Mouse (Mus musculus) lung, embryonic 16.5 days (tissue): ENCODE results near the gene Tnfaip2. TPM values are rescaled to one million over a fixed set of nuclear protein-coding genes. Genes with fewer than 3 reads are reported as not detected.

Experiments used
- ATAC-seq: fragments of 200-750 bp; cut with Nextera tagmentation; 2 replicates; pipeline ENCODE4 v1.8.0; 2017; ENCODE audit warnings: low read depth, mild to moderate bottlenecking, moderate library complexity
- H3K27ac ChIP-seq: fragments of 300-500 bp; sonication (generic); 2 replicates; pipeline ENCODE4 v1.5.1; 2014; ENCODE audit warnings: mild to moderate bottlenecking, control low read depth, low read length
- H3K27me3 ChIP-seq: fragments of 300-500 bp; sonication (generic); 2 replicates; pipeline ENCODE4 v1.6.1; 2014; ENCODE audit warnings: low read depth, low read length, mixed read lengths; ENCODE audit not compliant: control insufficient read depth, insufficient read depth
- H3K36me3 ChIP-seq: fragments of 300-500 bp; sonication (generic); 2 replicates; pipeline ENCODE4 v1.6.1; 2014; ENCODE audit warnings: low read length; ENCODE audit not compliant: control insufficient read depth, insufficient read depth
- H3K4me1 ChIP-seq: fragments of 300-500 bp; sonication (generic); replicated peaks from 2 replicates; pipeline ENCODE4 v1.6.1; 2014; ENCODE audit warnings: low read length, mixed read lengths; ENCODE audit not compliant: control insufficient read depth, insufficient read depth
- H3K4me2 ChIP-seq: fragments of 300-500 bp; sonication (generic); 2 replicates; pipeline ENCODE4 v1.6.1; 2014; ENCODE audit warnings: low read depth, low read length, control low read depth
- H3K4me3 ChIP-seq: fragments of 300-500 bp; sonication (generic); 2 replicates; pipeline ENCODE4 v1.5.1; 2014; ENCODE audit warnings: mild to moderate bottlenecking, low read length, control low read depth
- H3K9ac ChIP-seq: fragments of 300-500 bp; sonication (generic); 2 replicates; pipeline ENCODE4 v1.6.1; 2014; ENCODE audit warnings: low read length, control low read depth
- H3K9me3 ChIP-seq: fragments of 300-500 bp; sonication (generic); 2 replicates; pipeline ENCODE4 v1.6.1; 2016; ENCODE audit warnings: low read length; ENCODE audit not compliant: control insufficient read depth
- WGBS: fragments of 180-500 bp; shearing (Covaris S2); extraction: QIAGEN DNeasy Blood & Tissue Kit; methylation state at CpG from one replicate; pipeline ENCODE4 v1.1.7; 2014; 5-methylcytosine and 5-hydroxymethylcytosine counted together
- polyA plus RNA-seq: library from polyadenylated mRNA; unstranded; fragments of >200 nt; fragmentation: Nextera tagmentation; extraction: Ambion mirVana; gene quantifications from 2 replicates; pipeline ENCODE4 v1.2.1, GENCODE M21; 2015

The Tnfaip2 gene
- polyA plus RNA-seq, 1 experiment from 2014 or later, result 6.9 TPM

DNA sequence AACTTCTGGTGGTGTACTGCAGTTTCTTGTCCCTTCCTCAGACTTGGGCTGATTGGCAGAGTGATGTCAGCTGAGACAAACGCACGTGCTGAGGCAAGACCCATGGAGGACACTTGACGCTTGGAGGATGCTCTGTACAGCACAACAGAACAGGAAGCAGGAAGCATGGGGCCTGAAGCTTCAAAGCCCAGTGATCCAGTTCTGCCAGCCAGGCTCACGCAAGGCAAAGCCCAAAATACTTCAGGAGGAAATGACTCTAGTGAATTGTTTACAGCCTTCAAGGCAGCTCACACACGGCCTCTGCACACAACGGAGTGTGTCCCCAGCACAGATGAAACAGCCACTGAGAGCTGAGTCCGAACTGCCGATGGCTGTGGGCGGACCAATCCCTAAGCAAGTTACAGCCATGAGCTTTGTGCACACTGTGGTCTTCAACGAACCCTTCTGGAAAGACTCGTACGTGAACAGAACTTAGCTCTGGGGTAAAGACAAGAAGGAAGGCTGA lies 60.8 kb downstream of the Tnfaip2 start:
- peaks cover 2% of the 10 kb centered on the region; the same call in 1 of the 2 replicates for H3K4me1 ChIP-seq
- no peak overlapping the region for H3K9ac ChIP-seq
- H3K27me3 ChIP-seq, result no peaks in the 10 kb centered on the region
- ATAC-seq, result no peak; the same call in 1 of the 2 replicates
- no peak overlapping the region for H3K4me3 ChIP-seq
- no peak overlapping the region for H3K4me2 ChIP-seq
- H3K36me3 ChIP-seq, result no peaks in the 10 kb centered on the region
- H3K9me3 ChIP-seq, result no peaks in the 10 kb centered on the region
- WGBS, result 61% methylated on average over 12 of the region's 12 CpGs
- H3K27ac ChIP-seq, result 0 out of 2 replicates have a peak overlapping the region, but pooled peaks have one; percentile 23

DNA sequence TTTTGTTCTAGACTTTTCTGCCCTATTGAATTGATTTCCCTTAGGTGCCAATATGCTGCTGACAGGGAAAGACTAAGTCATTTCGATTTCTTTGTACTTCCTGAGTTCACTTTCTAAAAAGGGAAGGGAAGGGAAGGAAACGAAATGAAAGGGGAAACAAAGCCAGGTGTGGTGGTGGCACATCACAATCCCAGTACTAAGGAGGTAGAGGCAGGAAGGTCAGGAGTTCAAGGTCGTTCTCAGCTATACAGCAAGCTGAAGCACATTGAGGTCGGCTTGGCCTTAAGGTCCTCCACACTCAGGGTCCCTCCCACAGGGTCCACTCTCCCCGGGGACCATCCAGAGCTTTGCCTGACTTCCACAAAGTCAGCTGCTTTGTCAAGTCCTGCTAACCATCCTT lies 61.3 kb downstream of the Tnfaip2 start:
- 0 out of 2 replicates have a peak overlapping the region, but pooled peaks have one; percentile 23 for H3K27ac ChIP-seq
- no peak overlapping the region for H3K9ac ChIP-seq
- H3K4me3 ChIP-seq, result no peak overlapping the region
- no peak overlapping the region for H3K4me2 ChIP-seq
- 60% methylated on average over 5 of the region's 5 CpGs for WGBS
- no peaks in the 10 kb centered on the region for H3K27me3 ChIP-seq
- H3K9me3 ChIP-seq, result no peaks in the 10 kb centered on the region
- H3K36me3 ChIP-seq, result no peaks in the 10 kb centered on the region
- peaks cover 2% of the 10 kb centered on the region; the same call in 1 of the 2 replicates for H3K4me1 ChIP-seq
- no peak for ATAC-seq

Other genes with a start within 250 kb of the Tnfaip2 start
- 0.44 and 0.69 TPM in 2 replicates for gene Amn, start 171.4 kb upstream of the Tnfaip2 start, polyA plus RNA-seq
- gene Cdc42bpb, start 64.8 kb upstream of the Tnfaip2 start, polyA plus RNA-seq, result 34.4 and 36.1 TPM in 2 replicates
- gene Lbhd2, start 35.7 kb upstream of the Tnfaip2 start, polyA plus RNA-seq, result 0.79 and 0.80 TPM in 2 replicates
- gene Exoc3l4, start 25.5 kb upstream of the Tnfaip2 start, polyA plus RNA-seq, result 13.0 and 14.5 TPM in 2 replicates
- gene Gm266, start 43.4 kb downstream of the Tnfaip2 start, polyA plus RNA-seq, result 3.9 and 5.4 TPM in 2 replicates
- 390 and 418 TPM in 2 replicates for gene Eif5, start 95.5 kb downstream of the Tnfaip2 start, polyA plus RNA-seq
- 23.5 and 24.0 TPM in 2 replicates for gene Mark3, start 132.1 kb downstream of the Tnfaip2 start, polyA plus RNA-seq
- 210 and 218 TPM in 2 replicates for gene Ckb, start 229.9 kb downstream of the Tnfaip2 start, polyA plus RNA-seq
- gene Trmt61a, start 235.6 kb downstream of the Tnfaip2 start, polyA plus RNA-seq, result 7.0 and 7.2 TPM in 2 replicates